Mouse (Mus musculus) stomach, postnatal 0 days (tissue): ENCODE data around the gene Zbtb25. TPM values are rescaled to one million over a fixed set of nuclear protein-coding genes. Genes with fewer than 3 reads are reported as not detected.

Experiments
- ATAC-seq: fragments of 200-750 bp; cut with Nextera tagmentation; 2 replicates; pipeline ENCODE4 v1.8.0; 2017; ENCODE audit not compliant: low FRiP score, low TSS enrichment
- DNase-seq: peaks from one replicate; pipeline ENCODE4 v3.0.0-alpha.2; 2016; ENCODE audit warnings: low spot score
- H3K27ac ChIP-seq: fragments of 300-500 bp; sonication (generic); replicated peaks from 2 replicates; pipeline ENCODE4 v1.5.1; 2014; ENCODE audit warnings: mild to moderate bottlenecking, control low read depth
- H3K27me3 ChIP-seq: fragments of 300-500 bp; sonication (generic); 2 replicates; pipeline ENCODE4 v1.6.1; 2014; ENCODE audit warnings: low read length; ENCODE audit not compliant: control insufficient read depth, insufficient read depth
- H3K36me3 ChIP-seq: fragments of 300-500 bp; sonication (generic); 2 replicates; pipeline ENCODE4 v1.6.1; 2014; ENCODE audit warnings: low read length, mixed read lengths; ENCODE audit not compliant: control insufficient read depth, insufficient read depth
- H3K4me1 ChIP-seq: fragments of 300-500 bp; sonication (generic); replicated peaks from 2 replicates; pipeline ENCODE4 v1.6.1; 2014; ENCODE audit warnings: antibody characterized with exemption; ENCODE audit not compliant: control insufficient read depth, insufficient read depth
- H3K4me2 ChIP-seq: fragments of 300-500 bp; sonication (generic); replicated peaks from 2 replicates; pipeline ENCODE4 v1.6.1; 2014; ENCODE audit warnings: low read depth, mild to moderate bottlenecking, control low read depth, moderate library complexity
- H3K4me3 ChIP-seq: fragments of 300-500 bp; sonication (generic); 2 replicates; pipeline ENCODE4 v1.5.1; 2014; ENCODE audit warnings: low read depth, low read length, control low read depth
- H3K9ac ChIP-seq: fragments of 300-500 bp; sonication (generic); 2 replicates; pipeline ENCODE4 v1.6.1; 2014; ENCODE audit warnings: mild to moderate bottlenecking, low read length, control low read depth, mixed read lengths
- H3K9me3 ChIP-seq: fragments of 300-500 bp; sonication (generic); 2 replicates; pipeline ENCODE4 v1.6.1; 2016; ENCODE audit warnings: low read length; ENCODE audit not compliant: control insufficient read depth
- CTCF ChIP-seq: IDR thresholded peaks from 2 replicates; pipeline ENCODE4 v1.5.1; 2016; ENCODE audit warnings: antibody characterized with exemption, low read depth, mild to moderate bottlenecking, moderate library complexity
- EP300 ChIP-seq: optimal IDR thresholded peaks from 2 replicates; pipeline ENCODE3; 2016; ENCODE audit warnings: antibody characterized with exemption
- WGBS: fragments of 180-500 bp; shearing (Covaris S2); extraction: QIAGEN DNeasy Blood & Tissue Kit; methylation state at CpG from one replicate; pipeline ENCODE4 v1.1.7; 2014; 5-methylcytosine and 5-hydroxymethylcytosine counted together
- polyA plus RNA-seq: library from polyadenylated mRNA; unstranded; fragments of >200 nt; fragmentation: Nextera tagmentation; extraction: Ambion mirVana; gene quantifications from 2 replicates; pipeline ENCODE4 v1.2.1, GENCODE M21; 2015

Zbtb25 gene
- polyA plus RNA-seq, 1 experiment from 2014 or later: 7.4 TPM

DNA sequence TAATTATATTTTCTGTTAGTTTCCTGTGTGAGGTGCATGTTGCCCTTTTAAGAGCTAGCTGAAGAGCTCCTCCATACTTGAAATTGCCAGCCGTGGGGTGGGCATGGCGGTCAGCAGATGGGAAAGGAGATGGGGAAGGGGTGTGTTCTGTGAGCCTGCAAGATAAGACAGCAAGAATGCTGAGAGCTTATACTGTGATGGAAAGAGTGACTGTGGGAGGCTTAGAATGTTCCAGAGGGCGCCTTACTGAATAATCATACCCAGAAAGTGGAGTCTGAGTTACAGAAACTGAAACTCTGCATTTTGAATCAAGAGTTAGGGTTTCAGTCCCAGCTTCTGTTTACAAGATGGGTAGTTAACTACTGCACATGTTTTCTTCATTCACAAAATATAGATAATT lies 6.1 kb upstream of the Zbtb25 start:
- ATAC-seq: no peak
- Histone ChIP-seq H3K4me2 (no peak overlapping the region), H3K4me1 (no peaks in the 10 kb centered on the region), H3K36me3 (no peaks in the 10 kb centered on the region), H3K9ac (no peak overlapping the region), H3K4me3 (no peak overlapping the region), H3K9me3 (no peaks in the 10 kb centered on the region), H3K27me3 (no peaks in the 10 kb centered on the region), H3K27ac (no peak overlapping the region)
- DNase-seq: no peak
- TF ChIP-seq EP300 (no peak), CTCF (no peak)
- 74% methylated on average over 3 of the region's 3 CpGs for WGBS

DNA sequence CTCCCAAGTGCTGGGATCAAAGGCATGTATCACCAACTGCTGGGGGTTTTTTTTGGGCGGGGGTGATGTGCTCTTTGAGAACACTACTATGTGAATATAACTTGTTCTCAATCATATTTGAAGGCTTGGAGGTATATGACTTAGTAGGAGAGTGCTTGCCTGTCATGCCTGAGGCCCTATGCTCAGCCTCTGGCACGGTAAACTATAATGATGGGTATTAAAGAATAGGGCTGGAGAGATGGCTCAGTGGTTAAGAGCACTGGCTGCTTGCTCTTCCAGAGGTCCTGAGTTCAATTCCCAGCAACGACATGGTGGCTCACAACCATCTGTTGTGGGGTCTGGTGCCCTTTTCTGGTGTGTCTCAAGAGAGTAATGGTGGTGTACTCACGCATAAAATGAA lies 5.5 kb upstream of the Zbtb25 start:
- no peaks in the 10 kb centered on the region for H3K9me3 ChIP-seq
- TF ChIP-seq EP300 (no peak), CTCF (no peak)
- no peaks in the 10 kb centered on the region for H3K4me1 ChIP-seq
- no peaks in the 10 kb centered on the region for H3K36me3 ChIP-seq
- H3K9ac ChIP-seq: no peak overlapping the region
- H3K27ac ChIP-seq: no peak overlapping the region
- no peak overlapping the region for H3K4me2 ChIP-seq
- no peaks in the 10 kb centered on the region for H3K27me3 ChIP-seq
- 76% methylated on average over 4 of the region's 4 CpGs for WGBS
- ATAC-seq (no peak), DNase-seq (no peak)
- H3K4me3 ChIP-seq: no peak overlapping the region

DNA sequence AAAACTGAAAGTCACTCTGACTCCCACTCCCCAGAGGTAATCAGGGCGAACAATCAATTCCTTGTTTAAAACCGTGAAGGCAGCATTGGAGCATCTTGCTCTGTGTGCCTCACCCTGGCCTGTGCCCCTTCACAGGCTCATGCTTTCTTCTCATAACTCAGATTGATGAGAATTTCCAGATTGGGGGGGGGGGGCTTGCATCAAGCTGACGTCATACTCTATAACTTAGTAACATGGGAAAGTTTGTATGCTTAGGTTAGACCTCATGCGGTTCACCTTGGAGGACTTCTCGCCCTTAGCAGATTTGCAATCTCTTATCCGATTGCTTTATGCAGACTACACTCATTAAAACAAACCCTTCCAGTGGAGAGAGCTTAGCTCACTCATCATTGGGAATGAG lies 4.6 kb upstream of the Zbtb25 start:
- Histone ChIP-seq H3K27ac (no peak overlapping the region), H3K27me3 (no peaks in the 10 kb centered on the region), H3K9me3 (no peaks in the 10 kb centered on the region), H3K4me3 (no peak overlapping the region), H3K4me2 (no peak overlapping the region), H3K4me1 (no peaks in the 10 kb centered on the region), H3K36me3 (no peaks in the 10 kb centered on the region), H3K9ac (no peak overlapping the region)
- TF ChIP-seq CTCF (no peak), EP300 (no peak)
- no peak for DNase-seq
- 63% methylated on average over 6 of the region's 6 CpGs for WGBS
- no peak for ATAC-seq

DNA sequence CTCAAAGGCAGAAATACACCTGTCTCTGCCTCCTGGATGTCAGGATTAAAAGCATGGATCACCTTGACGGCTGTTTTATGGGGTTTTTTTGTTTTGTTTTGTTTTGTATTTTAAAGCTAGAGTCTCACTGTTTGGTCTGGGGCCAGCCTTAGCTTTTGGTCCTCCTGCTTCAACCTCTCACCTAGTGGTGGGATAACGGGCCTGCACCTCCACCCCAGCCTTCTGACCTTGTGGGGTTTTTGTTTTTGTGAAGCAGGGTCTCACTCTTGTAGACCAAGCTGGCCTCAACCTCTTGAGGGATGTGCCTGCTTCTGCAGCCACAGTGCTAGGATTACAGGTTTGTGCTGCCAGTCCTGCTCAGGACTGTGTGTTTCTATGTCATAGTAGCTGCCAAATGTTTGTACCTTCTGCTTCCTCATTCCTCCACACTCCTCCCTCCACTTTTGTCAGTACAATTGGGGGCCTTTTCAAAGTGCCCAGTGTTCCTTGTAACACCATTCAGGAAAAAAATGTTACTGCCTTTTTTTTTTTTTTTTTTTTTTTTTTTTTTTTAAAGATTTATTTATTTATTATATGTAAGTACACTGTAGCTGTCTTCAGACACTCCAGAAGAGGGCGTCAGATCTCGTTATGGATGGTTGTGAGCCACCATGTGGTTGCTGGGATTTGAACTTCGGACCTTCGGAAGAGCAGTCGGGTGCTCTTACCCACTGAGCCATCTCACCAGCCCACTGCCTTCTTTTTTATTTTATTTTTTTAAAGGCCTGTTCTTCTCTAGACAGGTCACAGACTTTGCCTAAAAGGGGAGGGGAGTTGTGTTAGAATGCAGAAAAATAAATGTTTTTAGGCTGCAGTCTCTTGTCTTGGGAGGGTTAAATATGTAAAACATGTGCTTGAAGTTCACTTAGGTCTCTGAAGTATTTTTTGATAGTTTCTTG lies 3.7 kb upstream of the Zbtb25 start:
- no peak overlapping the region for H3K9ac ChIP-seq
- H3K4me2 ChIP-seq: no peak overlapping the region
- no peaks in the 10 kb centered on the region for H3K9me3 ChIP-seq
- no peak for DNase-seq
- ATAC-seq: no peak
- TF ChIP-seq CTCF (peak; percentile 32; the same call in 1 of the 2 replicates), EP300 (no peak)
- H3K27me3 ChIP-seq: no peaks in the 10 kb centered on the region
- H3K4me3 ChIP-seq: no peak overlapping the region
- H3K4me1 ChIP-seq: 0 out of 2 replicates have a peak, but pooled peaks cover 2% of the 10 kb centered on the region
- H3K27ac ChIP-seq: no peak overlapping the region
- 80% methylated on average over 5 of the region's 7 CpGs for WGBS
- H3K36me3 ChIP-seq: no peaks in the 10 kb centered on the region

DNA sequence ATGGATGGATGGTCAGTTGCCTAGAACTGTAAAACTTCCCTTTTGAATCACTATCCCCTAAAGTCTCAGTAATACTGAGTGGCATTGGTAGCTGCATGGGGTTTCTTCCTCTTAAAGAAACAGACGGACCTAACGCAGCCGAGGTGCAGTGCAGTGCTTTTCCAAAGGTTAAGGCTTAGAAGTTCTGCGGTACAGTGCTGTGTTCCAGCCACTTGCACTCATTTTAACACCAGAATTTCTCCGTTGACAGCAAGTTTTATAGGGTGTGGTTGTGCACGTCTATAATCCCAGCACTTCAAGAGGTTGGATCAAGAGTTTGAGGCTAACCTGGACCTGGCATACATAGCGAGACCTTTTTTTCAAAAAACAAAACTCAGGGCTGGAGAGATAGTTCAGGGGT lies 2.6 kb upstream of the Zbtb25 start:
- Histone ChIP-seq H3K9ac (peak overlapping the region; percentile 98; the same call in 1 of the 2 replicates), H3K27me3 (no peaks in the 10 kb centered on the region), H3K9me3 (no peaks in the 10 kb centered on the region), H3K4me2 (peak overlapping the region; percentile 68), H3K36me3 (no peaks in the 10 kb centered on the region), H3K4me1 (0 out of 2 replicates have a peak, but pooled peaks cover 2% of the 10 kb centered on the region), H3K27ac (no peak overlapping the region), H3K4me3 (peak overlapping the region; percentile 96)
- TF ChIP-seq CTCF: no peak
- no peak for TF ChIP-seq EP300
- no peak for DNase-seq
- no peak for ATAC-seq
- WGBS: 38% methylated on average over 7 of the region's 7 CpGs
